Mouse (Mus musculus): ENCODE measurements around the gene Nme9. TPM values are rescaled to one million over a fixed set of nuclear protein-coding genes. Genes with fewer than 3 reads are reported as not detected.

The Nme9 gene
- polyA plus RNA-seq (2014; fragmentation: Nextera tagmentation; extraction: Ambion mirVana), result not detected in 2 replicates

- peak within 1 kb of the TSS; percentile 24 for H3K4me2 ChIP-seq (replicated peaks; ENCODE audit: low read depth, low read length)
- 6% methylated on average over 14 of the region's 14 CpGs for WGBS
Measured at GRCm38 (mm10) chr9:99451161-99451560, at the start of gene Nme9. Nme9 (plus strand) TSS chr9:99451475.

GRCm38 (mm10) chr9:99409280-99409679 is 42.0 kb upstream of the Nme9 start:
- no peak overlapping the region for H3K9ac ChIP-seq (ENCODE audit: low read depth, low read length)
- 81% methylated on average over 3 of the region's 3 CpGs for WGBS
- H3K4me1 ChIP-seq (ENCODE audit: control insufficient read depth, insufficient read depth, low read length), result no peaks in the 10 kb centered on the region
- H3K27ac ChIP-seq (ENCODE audit: low read depth, low read length), result no peak overlapping the region
- no peaks in the 10 kb centered on the region for H3K9me3 ChIP-seq (ENCODE audit: control insufficient read depth, low read length)
- H3K4me3 ChIP-seq (ENCODE audit: low read length), result no peak overlapping the region
- ATAC-seq (ENCODE audit: low FRiP score, low TSS enrichment), result no peak
- no peak overlapping the region for H3K4me2 ChIP-seq (replicated peaks; ENCODE audit: low read depth, low read length)
- no peaks in the 10 kb centered on the region for H3K36me3 ChIP-seq (ENCODE audit: control insufficient read depth, insufficient read depth, low read length)
- no peaks in the 10 kb centered on the region for H3K27me3 ChIP-seq (ENCODE audit: control insufficient read depth, insufficient read depth, low read length)

More at GRCm38 (mm10) chr9:99451161-99451560, at the start of gene Nme9:
- Histone ChIP-seq H3K27me3 (ENCODE audit: control insufficient read depth, insufficient read depth, low read length) (no peaks in the 10 kb centered on the region), H3K4me1 (ENCODE audit: control insufficient read depth, insufficient read depth, low read length) (no peaks in the 10 kb centered on the region), H3K4me3 (ENCODE audit: low read length) (0 out of 2 replicates have a peak within 1 kb of the TSS, but pooled peaks have one; percentile 1), H3K36me3 (ENCODE audit: control insufficient read depth, insufficient read depth, low read length) (no peaks in the 10 kb centered on the region), H3K27ac (ENCODE audit: low read depth, low read length) (no peak within 1 kb of the TSS), H3K9ac (ENCODE audit: low read depth, low read length) (no peak within 1 kb of the TSS), H3K9me3 (ENCODE audit: control insufficient read depth, low read length) (no peaks in the 10 kb centered on the region)
- peak; percentile 68; the same call in 1 of the 2 replicates for ATAC-seq (ENCODE audit: low FRiP score, low TSS enrichment)

DNA sequence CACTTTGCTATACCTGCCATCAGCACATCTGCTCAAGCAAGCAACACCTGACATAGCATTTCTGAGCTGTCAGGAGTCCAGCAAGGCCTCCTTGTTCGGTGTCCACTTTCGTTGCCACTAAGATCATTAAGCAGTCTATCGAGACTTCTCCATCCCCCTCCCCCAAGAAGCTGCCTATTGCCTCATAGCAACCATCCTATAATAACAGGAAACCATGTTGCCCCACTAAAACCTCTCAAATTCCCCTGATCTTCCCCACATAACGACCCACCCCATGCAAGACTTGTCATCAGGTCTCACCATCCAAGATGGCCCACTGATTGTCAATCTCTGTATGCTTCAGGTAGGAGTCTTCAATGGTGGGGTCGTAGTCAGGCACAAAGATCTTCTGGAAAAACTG is 40.2 kb upstream of the Nme9 start:
- Histone ChIP-seq H3K36me3 (ENCODE audit: control insufficient read depth, insufficient read depth, low read length) (no peaks in the 10 kb centered on the region), H3K4me2 (replicated peaks; ENCODE audit: low read depth, low read length) (no peak overlapping the region), H3K27ac (ENCODE audit: low read depth, low read length) (no peak overlapping the region), H3K27me3 (ENCODE audit: control insufficient read depth, insufficient read depth, low read length) (no peaks in the 10 kb centered on the region), H3K9me3 (ENCODE audit: control insufficient read depth, low read length) (no peaks in the 10 kb centered on the region), H3K9ac (ENCODE audit: low read depth, low read length) (no peak overlapping the region), H3K4me3 (ENCODE audit: low read length) (no peak overlapping the region), H3K4me1 (ENCODE audit: control insufficient read depth, insufficient read depth, low read length) (no peaks in the 10 kb centered on the region)
- WGBS, result 78% methylated on average over 5 of the region's 5 CpGs
- ATAC-seq (ENCODE audit: low FRiP score, low TSS enrichment), result no peak

DNA sequence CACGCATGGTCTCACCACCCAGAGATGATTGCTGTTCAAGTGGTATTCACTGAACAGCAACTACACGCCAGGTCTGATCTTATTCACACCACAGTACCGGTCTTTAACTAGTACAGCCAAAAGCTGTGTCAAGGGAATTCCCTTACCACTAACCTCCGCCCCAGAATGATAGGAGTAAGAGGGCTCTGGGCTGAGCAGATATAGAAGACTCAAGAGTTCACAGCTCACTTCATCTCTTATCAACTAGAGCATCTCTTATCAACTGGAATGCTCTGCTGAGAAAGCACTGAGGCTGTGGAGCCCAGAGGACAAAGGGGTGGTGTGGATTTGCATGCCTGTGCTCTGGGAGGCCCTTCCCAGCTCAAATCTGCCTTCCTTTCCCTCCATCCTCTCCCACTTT is 39.5 kb upstream of the Nme9 start:
- Histone ChIP-seq H3K4me2 (replicated peaks; ENCODE audit: low read depth, low read length) (no peak overlapping the region), H3K9ac (ENCODE audit: low read depth, low read length) (no peak overlapping the region), H3K36me3 (ENCODE audit: control insufficient read depth, insufficient read depth, low read length) (no peaks in the 10 kb centered on the region), H3K4me1 (ENCODE audit: control insufficient read depth, insufficient read depth, low read length) (no peaks in the 10 kb centered on the region), H3K27ac (ENCODE audit: low read depth, low read length) (no peak overlapping the region), H3K27me3 (ENCODE audit: control insufficient read depth, insufficient read depth, low read length) (no peaks in the 10 kb centered on the region), H3K4me3 (ENCODE audit: low read length) (no peak overlapping the region), H3K9me3 (ENCODE audit: control insufficient read depth, low read length) (no peaks in the 10 kb centered on the region)
- 88% methylated on average over 4 of the region's 4 CpGs for WGBS
- ATAC-seq (ENCODE audit: low FRiP score, low TSS enrichment), result no peak

GRCm38 (mm10) chr9:99416809-99417208 is 34.5 kb upstream of the Nme9 start:
- H3K4me1 ChIP-seq (ENCODE audit: control insufficient read depth, insufficient read depth, low read length), result no peaks in the 10 kb centered on the region
- no peak overlapping the region for H3K27ac ChIP-seq (ENCODE audit: low read depth, low read length)
- H3K9me3 ChIP-seq (ENCODE audit: control insufficient read depth, low read length), result no peaks in the 10 kb centered on the region
- no peak for ATAC-seq (ENCODE audit: low FRiP score, low TSS enrichment)
- H3K4me2 ChIP-seq (replicated peaks; ENCODE audit: low read depth, low read length), result no peak overlapping the region
- no peak overlapping the region for H3K9ac ChIP-seq (ENCODE audit: low read depth, low read length)
- H3K36me3 ChIP-seq (ENCODE audit: control insufficient read depth, insufficient read depth, low read length), result no peaks in the 10 kb centered on the region
- no peak overlapping the region for H3K4me3 ChIP-seq (ENCODE audit: low read length)
- WGBS, result 87% methylated on average over 3 of the region's 3 CpGs
- no peaks in the 10 kb centered on the region for H3K27me3 ChIP-seq (ENCODE audit: control insufficient read depth, insufficient read depth, low read length)

DNA sequence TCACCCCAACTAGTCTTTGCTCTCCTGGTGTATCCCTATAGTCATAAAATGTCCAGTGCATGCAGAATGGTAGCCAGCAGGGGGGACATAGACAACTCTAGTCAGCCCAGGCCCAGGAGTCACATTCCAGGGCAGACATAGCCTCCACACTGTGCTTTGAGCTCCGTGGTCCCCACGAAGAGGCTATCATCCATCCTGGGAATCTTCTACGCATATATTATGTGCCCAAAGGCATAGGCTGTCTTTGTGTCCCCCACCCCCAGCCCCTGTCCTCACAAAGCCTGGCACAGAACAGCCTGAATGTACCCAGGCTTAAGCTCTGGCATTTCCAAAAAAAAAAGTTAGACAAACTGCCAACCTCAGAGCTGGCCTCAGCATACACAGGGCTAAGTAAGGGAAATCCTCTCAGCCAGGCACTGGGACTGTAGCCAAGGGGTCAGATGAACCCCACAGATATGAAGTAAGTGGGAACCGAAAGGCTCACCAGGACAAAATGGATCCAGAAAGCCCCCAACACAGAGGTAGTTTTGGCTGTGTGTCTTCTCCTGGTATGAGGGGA is 33.9 kb upstream of the Nme9 start:
- Histone ChIP-seq H3K27me3 (ENCODE audit: control insufficient read depth, insufficient read depth, low read length) (no peaks in the 10 kb centered on the region), H3K9ac (ENCODE audit: low read depth, low read length) (no peak overlapping the region), H3K9me3 (ENCODE audit: control insufficient read depth, low read length) (no peaks in the 10 kb centered on the region), H3K4me1 (ENCODE audit: control insufficient read depth, insufficient read depth, low read length) (no peaks in the 10 kb centered on the region), H3K36me3 (ENCODE audit: control insufficient read depth, insufficient read depth, low read length) (no peaks in the 10 kb centered on the region), H3K4me2 (replicated peaks; ENCODE audit: low read depth, low read length) (no peak overlapping the region), H3K27ac (ENCODE audit: low read depth, low read length) (no peak overlapping the region), H3K4me3 (ENCODE audit: low read length) (no peak overlapping the region)
- no peak for ATAC-seq (ENCODE audit: low FRiP score, low TSS enrichment)
- WGBS, result 76% methylated on average over 4 of the region's 4 CpGs

DNA sequence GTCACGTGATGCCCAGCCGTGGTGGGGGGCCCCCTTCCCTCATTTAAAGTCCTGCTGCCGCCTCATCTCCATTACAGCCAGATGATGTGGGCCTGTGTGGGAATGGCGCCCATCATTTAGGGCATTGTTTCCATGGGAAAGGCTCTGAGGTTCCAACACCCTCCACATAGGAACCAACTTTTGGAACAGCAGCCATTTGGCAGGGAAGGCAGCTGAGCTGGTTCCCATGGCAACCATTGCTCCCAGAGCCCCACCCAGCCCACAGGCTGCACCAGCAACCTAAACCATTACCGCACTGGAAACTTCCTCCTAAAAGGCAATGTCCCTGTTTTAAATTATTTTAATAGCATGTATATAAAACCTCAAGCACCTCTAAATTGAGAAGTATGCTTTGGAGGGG is 32.9 kb upstream of the Nme9 start:
- H3K9me3 ChIP-seq (ENCODE audit: control insufficient read depth, low read length), result no peaks in the 10 kb centered on the region
- no peak overlapping the region for H3K4me2 ChIP-seq (replicated peaks; ENCODE audit: low read depth, low read length)
- H3K9ac ChIP-seq (ENCODE audit: low read depth, low read length), result no peak overlapping the region
- no peaks in the 10 kb centered on the region for H3K4me1 ChIP-seq (ENCODE audit: control insufficient read depth, insufficient read depth, low read length)
- no peaks in the 10 kb centered on the region for H3K36me3 ChIP-seq (ENCODE audit: control insufficient read depth, insufficient read depth, low read length)
- H3K27me3 ChIP-seq (ENCODE audit: control insufficient read depth, insufficient read depth, low read length), result no peaks in the 10 kb centered on the region
- H3K27ac ChIP-seq (ENCODE audit: low read depth, low read length), result no peak overlapping the region
- H3K4me3 ChIP-seq (ENCODE audit: low read length), result no peak overlapping the region
- ATAC-seq (ENCODE audit: low FRiP score, low TSS enrichment), result no peak
- 52% methylated on average over 5 of the region's 5 CpGs for WGBS

GRCm38 (mm10) chr9:99419951-99420701 is 31.1 kb upstream of the Nme9 start:
- Histone ChIP-seq H3K9me3 (ENCODE audit: control insufficient read depth, low read length) (no peaks in the 10 kb centered on the region), H3K36me3 (ENCODE audit: control insufficient read depth, insufficient read depth, low read length) (no peaks in the 10 kb centered on the region), H3K27ac (ENCODE audit: low read depth, low read length) (no peak overlapping the region), H3K4me3 (ENCODE audit: low read length) (no peak overlapping the region), H3K4me2 (replicated peaks; ENCODE audit: low read depth, low read length) (no peak overlapping the region), H3K27me3 (ENCODE audit: control insufficient read depth, insufficient read depth, low read length) (no peaks in the 10 kb centered on the region), H3K9ac (ENCODE audit: low read depth, low read length) (no peak overlapping the region), H3K4me1 (ENCODE audit: control insufficient read depth, insufficient read depth, low read length) (peaks cover 14% of the 10 kb centered on the region; the same call in 1 of the 2 replicates)
- 81% methylated on average over 8 of the region's 8 CpGs for WGBS
- ATAC-seq (ENCODE audit: low FRiP score, low TSS enrichment), result no peak

- H3K36me3 ChIP-seq (ENCODE audit: control insufficient read depth, insufficient read depth, low read length), result no peaks in the 10 kb centered on the region
- no peaks in the 10 kb centered on the region for H3K9me3 ChIP-seq (ENCODE audit: control insufficient read depth, low read length)
- no peak overlapping the region for H3K4me3 ChIP-seq (ENCODE audit: low read length)
- 62% methylated on average over 3 of the region's 3 CpGs for WGBS
- no peak for ATAC-seq (ENCODE audit: low FRiP score, low TSS enrichment)
- H3K9ac ChIP-seq (ENCODE audit: low read depth, low read length), result no peak overlapping the region
- no peak overlapping the region for H3K27ac ChIP-seq (ENCODE audit: low read depth, low read length)
- H3K4me1 ChIP-seq (ENCODE audit: control insufficient read depth, insufficient read depth, low read length), result peaks cover 14% of the 10 kb centered on the region; the same call in 1 of the 2 replicates
- H3K27me3 ChIP-seq (ENCODE audit: control insufficient read depth, insufficient read depth, low read length), result no peaks in the 10 kb centered on the region
- no peak overlapping the region for H3K4me2 ChIP-seq (replicated peaks; ENCODE audit: low read depth, low read length)
Measured at GRCm38 (mm10) chr9:99421914-99422313, 29.4 kb upstream of the Nme9 start.

Data from kidney, embryonic 14.5 days (tissue).